Mouse (Mus musculus): Measurements from ENCODE around the gene Ankzf1.

DNA sequence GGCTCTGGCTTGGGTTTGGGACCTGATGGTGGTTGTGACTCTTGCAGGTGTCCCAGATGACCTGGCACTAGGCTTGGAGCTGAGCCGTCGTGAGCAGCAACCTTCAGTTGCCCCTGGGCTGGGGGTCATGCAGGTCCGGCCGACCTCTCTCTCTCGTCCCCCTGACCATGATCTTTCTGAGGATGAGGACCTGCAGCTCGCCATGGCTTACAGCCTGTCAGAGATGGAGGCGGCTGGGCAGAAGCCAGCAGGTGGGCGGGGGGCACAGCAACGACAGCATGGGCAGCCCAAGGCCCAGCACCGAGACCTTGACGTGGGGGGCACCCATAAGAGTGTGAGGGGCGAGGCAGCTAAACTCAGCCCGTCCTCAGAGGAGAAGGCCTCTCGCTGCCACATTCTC lies 51.5 kb downstream of the Ankzf1 start:
- TF ChIP-seq CTCF (IDR thresholded peaks at IDR 0.05; ENCODE audit: low read depth) (no peak), EP300 (IDR thresholded peaks at IDR 0.05; ENCODE audit: low read depth) (no peak)
